Mouse (Mus musculus): ENCODE measurements at regions not wholly inside any gene's neighbourhood (a gene's known extent, or its start where the extent isn't known, plus 50 kb on each side); places are given as distances from the start of the nearest gene placed in this dataset.

DNA sequence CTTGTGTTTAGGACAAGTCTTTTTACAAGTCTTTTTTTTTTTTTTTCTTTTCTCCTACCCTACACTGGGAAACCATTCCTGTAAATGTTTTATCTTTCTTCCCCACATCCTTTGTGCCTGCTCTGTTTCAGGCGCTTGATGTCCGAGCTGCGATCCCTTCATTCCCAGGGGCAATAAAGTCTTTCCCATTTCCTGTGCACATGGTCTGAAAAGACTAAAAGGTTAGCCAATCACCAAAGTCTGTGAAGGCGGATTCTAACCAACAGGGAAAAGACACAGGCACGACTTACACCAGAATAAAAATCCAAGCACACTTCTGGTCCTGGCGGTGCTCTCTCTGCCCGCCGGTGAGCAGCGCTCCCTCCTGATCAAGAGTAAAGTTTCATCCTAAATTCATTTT, 135.3 kb upstream of the Slc38a2 start:
- 78% methylated on average over 9 of the region's 9 CpGs for WGBS
- no peak for TF ChIP-seq POLR2A (IDR thresholded peaks at IDR 0.05; ENCODE audit: borderline replicate concordance, extremely low read depth, low read depth, low read length)
- no peak for TF ChIP-seq CTCF (IDR thresholded peaks at IDR 0.05; ENCODE audit: insufficient read depth, low read length)
- Histone ChIP-seq H3K4me1 (ENCODE audit: control insufficient read depth, insufficient read depth, low read length) (no peaks in the 10 kb centered on the region), H3K4me3 (replicated peaks; ENCODE audit: extremely low read depth, low read depth, low read length) (no peak overlapping the region)
- DNase-seq: no peak

DNA sequence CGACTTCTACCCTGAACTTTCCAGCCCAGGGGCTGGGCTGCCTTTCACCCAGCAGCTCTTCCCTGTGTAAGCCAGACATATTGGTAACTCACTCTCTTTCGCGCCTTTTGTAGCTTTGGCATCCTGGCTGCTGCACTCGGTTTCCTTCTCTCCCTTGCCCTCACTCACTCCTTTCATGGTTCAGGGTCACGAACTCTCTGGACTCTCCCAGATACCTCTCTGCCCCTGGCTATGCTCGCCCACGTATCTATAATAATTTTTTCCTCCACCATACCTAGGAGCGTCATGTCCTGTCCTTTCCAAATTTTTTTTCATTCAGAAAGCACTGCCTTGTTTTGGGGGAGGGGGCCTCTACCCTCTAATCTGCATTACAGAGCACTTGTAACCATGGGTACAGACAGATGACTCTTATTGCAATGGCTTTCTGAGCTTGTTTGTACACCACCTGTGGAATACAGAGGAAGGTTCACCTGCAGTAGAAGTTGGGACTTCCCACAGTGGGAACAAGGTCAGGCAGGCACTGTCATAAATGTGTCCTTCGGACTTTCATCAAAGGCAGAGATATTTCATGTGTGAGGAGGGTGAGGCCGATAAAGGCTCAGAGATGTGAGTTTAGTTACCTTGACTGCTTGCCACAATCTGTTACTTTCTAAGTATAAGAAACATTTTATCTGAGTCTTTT, 134.8 kb upstream of the Slc38a2 start:
- H3K4me1 ChIP-seq (ENCODE audit: control insufficient read depth, insufficient read depth, low read length): no peaks in the 10 kb centered on the region
- no peak for TF ChIP-seq POLR2A (IDR thresholded peaks at IDR 0.05; ENCODE audit: borderline replicate concordance, extremely low read depth, low read depth, low read length)
- WGBS: 90% methylated on average over 10 of the region's 10 CpGs
- no peak overlapping the region for H3K4me3 ChIP-seq (replicated peaks; ENCODE audit: extremely low read depth, low read depth, low read length)
- no peak for DNase-seq

DNA sequence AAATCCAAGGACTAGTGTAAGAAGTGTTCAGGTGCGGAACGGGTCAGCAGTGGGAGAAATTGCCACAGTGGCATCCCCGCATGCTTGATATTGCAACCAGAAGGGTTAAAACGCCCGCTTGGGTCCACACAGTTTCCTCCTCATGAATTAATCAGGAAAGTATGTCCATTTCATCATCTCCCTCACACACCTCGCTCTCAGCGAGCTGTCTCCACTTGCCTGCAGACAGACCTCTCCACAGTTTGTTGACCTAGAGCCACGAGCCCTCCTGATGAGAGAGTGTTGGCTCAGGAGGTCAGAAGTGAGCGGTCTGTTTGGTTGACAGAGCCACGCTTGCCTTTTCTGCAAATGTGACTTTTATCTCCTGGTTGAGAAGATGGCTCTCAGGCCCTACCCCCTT, 132.9 kb upstream of the Slc38a2 start:
- H3K4me1 ChIP-seq (ENCODE audit: control insufficient read depth, insufficient read depth, low read length): no peaks in the 10 kb centered on the region
- TF ChIP-seq CTCF (IDR thresholded peaks at IDR 0.05; ENCODE audit: insufficient read depth, low read length) (no peak), POLR2A (IDR thresholded peaks at IDR 0.05; ENCODE audit: borderline replicate concordance, extremely low read depth, low read depth, low read length) (no peak)
- DNase-seq: no peak
- whole genome bisulfite sequencing: 73% methylated on average over 10 of the region's 10 CpGs
- no peak overlapping the region for H3K4me3 ChIP-seq (replicated peaks; ENCODE audit: extremely low read depth, low read depth, low read length)

DNA sequence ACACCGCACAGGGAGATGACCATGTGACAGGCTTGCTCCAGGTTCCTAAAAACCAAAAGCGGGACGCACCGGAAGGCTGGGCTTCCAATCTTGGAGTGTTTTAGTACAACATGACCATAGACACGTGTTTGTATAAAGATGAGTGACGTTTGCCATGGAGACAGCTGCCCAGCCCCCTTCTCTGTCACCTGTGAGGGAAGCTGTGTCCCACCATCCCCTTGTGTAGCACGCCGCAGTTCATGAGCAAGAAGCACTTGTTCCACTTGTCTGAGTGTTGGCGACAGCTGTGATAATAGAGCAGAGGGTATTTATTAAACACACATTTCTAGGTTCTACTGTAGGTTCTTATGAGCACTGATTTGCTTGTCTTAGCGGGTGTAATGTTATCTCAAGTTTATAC, 131.7 kb upstream of the Slc38a2 start:
- no peak for DNase-seq
- TF ChIP-seq CTCF (IDR thresholded peaks at IDR 0.05; ENCODE audit: insufficient read depth, low read length) (no peak), POLR2A (IDR thresholded peaks at IDR 0.05; ENCODE audit: borderline replicate concordance, extremely low read depth, low read depth, low read length) (no peak)
- Histone ChIP-seq H3K4me3 (replicated peaks; ENCODE audit: extremely low read depth, low read depth, low read length) (no peak overlapping the region), H3K4me1 (ENCODE audit: control insufficient read depth, insufficient read depth, low read length) (no peaks in the 10 kb centered on the region)
- WGBS: 87% methylated on average over 10 of the region's 10 CpGs

DNA sequence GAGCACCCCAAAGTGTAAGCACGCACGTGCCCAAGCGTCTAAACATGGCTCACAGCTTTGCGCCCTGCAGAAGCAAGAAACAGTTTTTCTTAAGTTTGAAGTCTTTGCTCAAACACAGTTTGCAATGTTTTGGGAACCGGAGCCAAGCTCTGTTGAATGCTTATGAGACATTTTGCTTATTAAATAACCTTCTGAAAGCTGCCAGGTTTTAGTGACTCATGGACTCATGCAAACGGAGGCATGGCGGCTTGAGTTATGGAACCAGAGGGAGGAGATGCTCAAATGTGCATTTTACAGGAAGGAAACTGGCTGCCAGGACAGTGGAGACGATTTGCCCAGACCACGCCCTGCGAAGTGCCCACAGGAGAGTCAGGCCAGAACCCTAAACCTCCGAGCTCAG, 131.0 kb upstream of the Slc38a2 start:
- TF ChIP-seq POLR2A (IDR thresholded peaks at IDR 0.05; ENCODE audit: borderline replicate concordance, extremely low read depth, low read depth, low read length) (no peak), CTCF (IDR thresholded peaks at IDR 0.05; ENCODE audit: insufficient read depth, low read length) (no peak)
- DNase-seq: no peak
- WGBS: 61% methylated on average over 11 of the region's 11 CpGs

DNA sequence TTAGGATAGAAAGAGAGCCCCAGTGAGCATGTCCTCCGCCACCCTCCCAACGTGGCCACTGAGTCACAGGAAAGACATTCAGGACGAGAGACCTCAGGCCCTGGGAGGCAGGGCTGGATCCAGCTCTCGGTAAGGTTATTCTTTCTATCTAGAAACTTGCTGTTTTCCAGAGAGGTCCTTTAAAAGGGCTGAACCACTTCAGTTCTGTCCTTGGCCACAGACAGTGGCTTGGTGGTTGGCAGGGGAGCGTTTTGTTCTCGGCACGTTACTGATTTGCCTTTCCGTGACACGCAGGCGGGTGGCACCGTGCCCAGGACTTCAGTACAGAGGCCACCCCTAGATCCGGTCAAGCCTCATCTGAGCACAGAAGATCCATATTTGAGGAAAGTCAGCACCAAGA, 130.4 kb upstream of the Slc38a2 start:
- DNase-seq: no peak
- TF ChIP-seq CTCF (IDR thresholded peaks at IDR 0.05; ENCODE audit: insufficient read depth, low read length): no peak
- TF ChIP-seq POLR2A (IDR thresholded peaks at IDR 0.05; ENCODE audit: borderline replicate concordance, extremely low read depth, low read depth, low read length): no peak
- no peaks in the 10 kb centered on the region for H3K4me1 ChIP-seq (ENCODE audit: control insufficient read depth, insufficient read depth, low read length)
- WGBS: 52% methylated on average over 12 of the region's 12 CpGs
- H3K4me3 ChIP-seq (replicated peaks; ENCODE audit: extremely low read depth, low read depth, low read length): no peak overlapping the region

More for the DNA sequence above, 131.0 kb upstream of the Slc38a2 start:
- Histone ChIP-seq H3K4me1 (ENCODE audit: control insufficient read depth, insufficient read depth, low read length) (no peaks in the 10 kb centered on the region), H3K4me3 (replicated peaks; ENCODE audit: extremely low read depth, low read depth, low read length) (no peak overlapping the region)

DNA sequence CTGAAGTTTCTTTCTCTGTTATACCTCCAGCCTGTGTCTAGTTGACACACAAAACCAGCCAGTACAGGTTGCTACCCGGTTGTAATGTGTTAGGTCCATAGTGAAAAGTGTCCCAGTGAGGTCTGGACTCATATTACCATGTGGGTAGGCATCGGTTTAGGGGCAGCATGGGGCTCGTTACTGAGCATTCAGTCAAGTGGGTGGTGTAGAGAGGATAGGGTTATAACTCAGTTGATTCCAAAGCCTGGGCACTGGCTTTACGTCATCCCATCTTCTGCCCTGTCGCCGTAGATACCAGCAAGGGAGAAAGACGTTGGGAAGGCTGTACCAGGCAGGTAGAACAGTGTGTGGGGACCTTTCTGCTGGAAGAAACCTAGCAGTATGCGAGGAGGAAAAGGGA, 129.2 kb upstream of the Slc38a2 start:
- 92% methylated on average over 8 of the region's 8 CpGs for WGBS
- TF ChIP-seq POLR2A (IDR thresholded peaks at IDR 0.05; ENCODE audit: borderline replicate concordance, extremely low read depth, low read depth, low read length) (no peak), CTCF (IDR thresholded peaks at IDR 0.05; ENCODE audit: insufficient read depth, low read length) (no peak)
- Histone ChIP-seq H3K4me3 (replicated peaks; ENCODE audit: extremely low read depth, low read depth, low read length) (no peak overlapping the region), H3K4me1 (ENCODE audit: control insufficient read depth, insufficient read depth, low read length) (no peaks in the 10 kb centered on the region)
- DNase-seq: no peak

DNA sequence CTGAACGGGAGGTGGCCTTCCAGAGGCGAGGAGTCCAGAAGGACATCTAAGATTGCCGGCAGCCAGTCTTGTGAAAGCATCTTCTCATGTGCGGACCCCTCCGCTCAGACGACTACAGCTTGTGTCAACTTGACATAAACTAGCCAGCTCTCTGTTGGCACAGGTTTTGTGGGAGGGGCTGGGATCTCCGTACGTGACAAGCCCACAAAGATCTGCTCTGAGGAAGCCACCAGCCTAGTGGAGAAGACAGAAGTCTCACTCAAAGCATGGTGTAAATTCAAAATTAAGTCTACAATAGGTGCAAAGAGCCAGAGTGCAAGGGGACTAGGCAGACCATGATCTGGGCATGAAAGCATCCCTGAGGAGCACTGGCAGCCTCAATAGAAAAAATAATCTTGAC, 128.4 kb upstream of the Slc38a2 start:
- WGBS: 61% methylated on average over 8 of the region's 8 CpGs
- no peak for DNase-seq
- H3K4me3 ChIP-seq (replicated peaks; ENCODE audit: extremely low read depth, low read depth, low read length): no peak overlapping the region
- no peaks in the 10 kb centered on the region for H3K4me1 ChIP-seq (ENCODE audit: control insufficient read depth, insufficient read depth, low read length)
- TF ChIP-seq POLR2A (IDR thresholded peaks at IDR 0.05; ENCODE audit: borderline replicate concordance, extremely low read depth, low read depth, low read length) (no peak), CTCF (IDR thresholded peaks at IDR 0.05; ENCODE audit: insufficient read depth, low read length) (no peak)

DNA sequence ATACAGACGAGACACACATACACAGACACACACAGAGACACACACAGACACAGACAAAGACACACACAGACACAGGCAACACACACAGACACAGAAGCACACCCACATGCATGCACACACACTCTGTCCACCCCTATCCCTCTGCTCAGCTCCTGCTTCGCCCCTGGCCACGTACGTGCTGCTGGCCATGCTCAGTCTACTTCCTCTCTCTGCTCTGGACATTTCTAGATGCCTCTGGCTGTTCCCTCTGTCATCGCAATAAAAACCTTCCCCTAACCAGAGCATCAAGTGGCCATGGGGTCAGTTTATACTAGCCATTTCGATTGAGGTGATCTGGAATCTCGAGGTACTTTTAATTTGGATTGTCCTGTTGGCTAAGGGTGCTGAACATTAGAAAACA, 118.9 kb upstream of the Slc38a2 start:
- Histone ChIP-seq H3K4me1 (ENCODE audit: control insufficient read depth, insufficient read depth, low read length) (no peaks in the 10 kb centered on the region), H3K4me3 (replicated peaks; ENCODE audit: extremely low read depth, low read depth, low read length) (no peak overlapping the region)
- TF ChIP-seq POLR2A (IDR thresholded peaks at IDR 0.05; ENCODE audit: borderline replicate concordance, extremely low read depth, low read depth, low read length) (no peak), CTCF (IDR thresholded peaks at IDR 0.05; ENCODE audit: insufficient read depth, low read length) (no peak)
- 72% methylated on average over 7 of the region's 7 CpGs for WGBS
- no peak for DNase-seq

DNA sequence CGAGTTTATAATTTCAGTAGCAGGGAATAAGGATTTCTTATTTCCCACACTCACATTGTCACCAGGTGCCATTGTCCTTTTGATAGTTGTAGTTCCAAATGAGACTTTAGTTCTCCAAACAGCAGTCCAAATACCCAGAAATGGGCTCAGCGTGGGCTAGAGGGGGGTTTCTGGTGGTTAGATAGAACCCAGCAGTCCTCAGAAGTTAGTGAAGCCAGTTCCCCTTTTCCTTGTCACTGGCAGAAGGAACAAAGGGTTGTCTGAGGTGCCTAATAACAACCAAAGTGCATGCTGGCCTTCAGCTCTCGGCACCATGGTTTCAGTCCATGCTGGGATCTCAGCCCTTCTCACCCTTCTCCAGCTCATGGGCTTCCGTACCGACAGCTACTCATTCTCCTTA, 118.1 kb upstream of the Slc38a2 start:
- TF ChIP-seq POLR2A (IDR thresholded peaks at IDR 0.05; ENCODE audit: borderline replicate concordance, extremely low read depth, low read depth, low read length) (no peak), CTCF (IDR thresholded peaks at IDR 0.05; ENCODE audit: insufficient read depth, low read length) (no peak)
- WGBS: 78% methylated on average over 5 of the region's 5 CpGs
- no peak for DNase-seq
- H3K4me1 ChIP-seq (ENCODE audit: control insufficient read depth, insufficient read depth, low read length): no peaks in the 10 kb centered on the region
- no peak overlapping the region for H3K4me3 ChIP-seq (replicated peaks; ENCODE audit: extremely low read depth, low read depth, low read length)

Measured in lung, adult 2 months (tissue).